Mouse (Mus musculus) hindbrain, embryonic 13.5 days (tissue): ENCODE results near the gene Wipi1. TPM values are rescaled to one million over a fixed set of nuclear protein-coding genes. Genes with fewer than 3 reads are reported as not detected.

Experiments
- ATAC-seq: fragments of 200-750 bp; cut with Nextera tagmentation; 2 replicates; pipeline ENCODE4 v1.8.0; 2017; ENCODE audit warnings: moderate TSS enrichment; ENCODE audit not compliant: low FRiP score
- H3K27ac ChIP-seq: fragments of 300-500 bp; sonication (generic); 2 replicates; pipeline ENCODE4 v1.5.1; 2015; ENCODE audit warnings: inconsistent platforms, mild to moderate bottlenecking, moderate library complexity
- H3K27me3 ChIP-seq: fragments of 300-500 bp; sonication (generic); 2 replicates; pipeline ENCODE4 v1.6.1; 2015; ENCODE audit warnings: mild to moderate bottlenecking, inconsistent platforms
- H3K36me3 ChIP-seq: fragments of 300-500 bp; sonication (generic); 2 replicates; pipeline ENCODE4 v1.6.1; 2015; ENCODE audit warnings: mild to moderate bottlenecking, inconsistent platforms
- H3K4me1 ChIP-seq: fragments of 300-500 bp; sonication (generic); replicated peaks from 2 replicates; pipeline ENCODE4 v1.6.1; 2015; ENCODE audit warnings: inconsistent platforms
- H3K4me2 ChIP-seq: fragments of 300-500 bp; sonication (generic); 2 replicates; pipeline ENCODE4 v1.6.1; 2015; ENCODE audit warnings: inconsistent platforms, mild to moderate bottlenecking, moderate library complexity
- H3K4me3 ChIP-seq: fragments of 300-500 bp; sonication (generic); 2 replicates; pipeline ENCODE4 v1.5.1; 2015; ENCODE audit warnings: mild to moderate bottlenecking, inconsistent platforms
- H3K9ac ChIP-seq: fragments of 300-500 bp; sonication (generic); 2 replicates; pipeline ENCODE4 v1.6.1; 2015; ENCODE audit warnings: mild to moderate bottlenecking, inconsistent platforms
- H3K9me3 ChIP-seq: fragments of 300-500 bp; sonication (generic); 2 replicates; pipeline ENCODE4 v1.6.1; 2016; ENCODE audit warnings: inconsistent platforms
- WGBS: fragments of 180-500 bp; shearing (Covaris S2); methylation state at CpG from one replicate; pipeline ENCODE4 v1.1.7; 2015; 5-methylcytosine and 5-hydroxymethylcytosine counted together
- polyA plus RNA-seq: library from polyadenylated mRNA; unstranded; fragments of >200 nt; fragmentation: Nextera tagmentation; extraction: Ambion mirVana; gene quantifications from 2 replicates; pipeline ENCODE4 v1.2.1, GENCODE M21; 2015

The Wipi1 gene
- polyA plus RNA-seq, 1 experiment from 2014 or later, result 17.8 TPM

DNA sequence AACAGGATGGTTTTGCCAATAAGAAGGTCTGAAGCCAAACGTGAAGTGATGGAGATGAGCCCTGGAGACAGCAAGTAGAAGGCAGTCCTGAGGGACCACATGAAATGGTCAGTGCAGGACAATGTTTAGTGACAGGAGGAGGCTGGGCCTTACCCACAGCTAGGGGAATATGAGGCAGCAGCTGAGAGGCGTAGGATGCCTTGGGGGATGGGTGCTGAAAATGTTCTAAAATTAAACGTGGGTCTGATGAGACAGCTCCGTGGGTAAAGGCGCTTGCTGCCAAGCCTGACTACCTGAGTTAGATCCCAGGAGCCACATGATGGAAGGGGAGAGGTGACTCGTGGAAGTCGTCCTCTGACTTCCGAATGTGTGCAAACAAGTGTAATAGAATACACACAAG, 21.8 kb downstream of the Wipi1 start:
- Histone ChIP-seq H3K4me1 (0 out of 2 replicates have a peak, but pooled peaks cover 3% of the 10 kb centered on the region), H3K27ac (no peak overlapping the region), H3K27me3 (no peaks in the 10 kb centered on the region), H3K9ac (no peak overlapping the region), H3K4me3 (no peak overlapping the region), H3K9me3 (no peaks in the 10 kb centered on the region), H3K4me2 (no peak overlapping the region), H3K36me3 (no peaks in the 10 kb centered on the region)
- ATAC-seq, result no peak
- WGBS, result 86% methylated on average over 8 of the region's 8 CpGs

DNA sequence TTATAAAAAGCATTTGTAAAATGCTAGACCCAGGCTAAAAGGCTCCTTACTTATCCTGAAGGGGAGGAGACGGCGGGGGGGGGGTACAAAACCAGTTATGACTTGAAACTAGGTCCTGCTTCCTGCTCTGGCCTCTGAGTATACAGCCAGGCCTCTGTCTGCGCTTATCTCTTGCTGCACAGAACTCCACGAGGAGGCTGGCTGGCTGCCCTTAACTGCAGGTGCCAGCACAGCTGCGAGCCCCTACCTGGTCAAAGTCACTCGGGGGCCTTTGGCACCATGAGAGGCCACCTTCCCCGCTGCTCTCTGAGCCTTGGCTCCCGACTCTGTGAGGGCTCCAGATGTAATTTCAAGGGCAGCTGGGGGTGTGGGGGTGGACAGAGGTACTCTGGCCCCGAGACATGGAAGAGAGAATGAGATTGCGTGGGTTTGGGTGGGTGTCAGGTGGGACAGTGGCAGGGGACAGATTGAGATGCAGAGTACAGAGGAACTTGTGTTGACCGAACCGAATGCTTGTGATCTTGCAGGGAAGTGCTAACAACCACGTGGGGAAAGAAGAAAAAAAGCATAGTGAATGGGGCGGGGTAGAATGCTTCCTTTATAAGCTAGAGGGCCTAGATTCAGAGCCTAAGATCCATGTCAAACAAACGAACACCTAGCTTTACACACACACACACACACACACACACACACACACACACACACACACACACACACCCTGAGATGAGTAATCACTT, 24.0 kb downstream of the Wipi1 start:
- WGBS, result 81% methylated on average over 15 of the region's 15 CpGs

GRCm38 (mm10) chr11:109587019-109587418, 24.7 kb downstream of the Wipi1 start:
- Histone ChIP-seq H3K27me3 (no peaks in the 10 kb centered on the region), H3K4me2 (no peak overlapping the region), H3K4me3 (no peak overlapping the region), H3K27ac (no peak overlapping the region), H3K36me3 (no peaks in the 10 kb centered on the region), H3K9ac (no peak overlapping the region), H3K4me1 (peaks cover 10% of the 10 kb centered on the region; the same call in 1 of the 2 replicates), H3K9me3 (no peaks in the 10 kb centered on the region)
- no peak for ATAC-seq
- 68% methylated on average over 13 of the region's 13 CpGs for WGBS

More for the DNA sequence above, 24.0 kb downstream of the Wipi1 start:
- Histone ChIP-seq H3K4me3 (no peak overlapping the region), H3K36me3 (no peaks in the 10 kb centered on the region), H3K4me1 (peaks cover 8% of the 10 kb centered on the region; the same call in 1 of the 2 replicates), H3K27ac (no peak overlapping the region), H3K4me2 (no peak overlapping the region), H3K9me3 (no peaks in the 10 kb centered on the region), H3K9ac (no peak overlapping the region), H3K27me3 (no peaks in the 10 kb centered on the region)
- ATAC-seq, result no peak

DNA sequence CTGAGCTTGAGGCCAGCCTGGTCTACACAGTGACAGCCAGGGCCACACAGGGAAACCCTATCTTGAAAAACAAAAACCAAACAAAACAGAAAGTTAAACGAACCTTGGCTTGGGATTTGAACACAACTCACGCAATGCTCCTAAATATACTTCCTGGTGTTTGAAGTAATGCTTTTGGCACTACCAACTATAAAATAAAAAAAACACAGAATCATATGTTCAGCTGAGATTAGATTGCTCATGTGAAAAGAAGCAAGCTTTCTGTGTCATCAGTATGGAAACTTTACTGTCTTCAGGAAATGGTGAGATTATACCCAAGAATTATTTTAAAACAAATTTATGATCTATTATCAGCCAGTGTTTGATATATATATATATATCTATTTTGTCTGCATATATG, 25.3 kb downstream of the Wipi1 start:
- 86% methylated on average over 2 of the region's 2 CpGs for WGBS
- no peak overlapping the region for H3K4me3 ChIP-seq
- H3K36me3 ChIP-seq, result no peaks in the 10 kb centered on the region
- H3K4me1 ChIP-seq, result peaks cover 10% of the 10 kb centered on the region; the same call in 1 of the 2 replicates
- H3K27ac ChIP-seq, result no peak overlapping the region
- no peak overlapping the region for H3K9ac ChIP-seq
- ATAC-seq, result no peak
- no peaks in the 10 kb centered on the region for H3K27me3 ChIP-seq
- H3K4me2 ChIP-seq, result no peak overlapping the region
- H3K9me3 ChIP-seq, result no peaks in the 10 kb centered on the region

- Histone ChIP-seq H3K4me2 (no peak overlapping the region), H3K4me1 (peaks cover 12% of the 10 kb centered on the region; the same call in 1 of the 2 replicates), H3K27me3 (no peaks in the 10 kb centered on the region), H3K36me3 (no peaks in the 10 kb centered on the region), H3K4me3 (no peak overlapping the region), H3K9me3 (no peaks in the 10 kb centered on the region), H3K27ac (no peak overlapping the region), H3K9ac (no peak overlapping the region)
- ATAC-seq, result peak; percentile 71; the same call in 1 of the 2 replicates
- WGBS, result 48% methylated on average over 11 of the region's 11 CpGs
These were observed 26.7 kb downstream of the Wipi1 start for GRCm38 (mm10) chr11:109584843-109585713.

DNA sequence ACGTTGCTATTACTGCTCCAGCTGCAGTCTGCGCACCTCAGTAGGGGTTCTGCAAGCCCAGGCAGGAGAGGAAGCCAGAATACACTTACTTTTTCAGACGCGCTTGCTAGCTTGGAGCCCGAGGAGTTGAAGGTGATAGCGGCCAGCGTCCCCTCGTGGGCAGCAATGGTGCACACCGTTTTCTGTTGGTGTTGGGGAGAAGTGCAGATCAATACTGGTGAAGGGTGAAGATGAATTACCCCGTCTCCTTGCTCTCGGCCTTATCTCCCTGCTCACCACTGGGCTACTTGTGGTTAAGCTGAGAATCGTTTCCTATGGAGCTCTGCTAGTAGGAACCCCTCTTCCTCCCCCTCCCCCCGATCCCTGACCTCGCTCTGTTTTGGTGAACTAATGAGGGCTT, 27.8 kb downstream of the Wipi1 start:
- Histone ChIP-seq H3K9ac (no peak overlapping the region), H3K27ac (no peak overlapping the region), H3K36me3 (no peaks in the 10 kb centered on the region), H3K4me3 (no peak overlapping the region), H3K4me1 (peaks cover 12% of the 10 kb centered on the region; the same call in 1 of the 2 replicates), H3K4me2 (no peak overlapping the region), H3K27me3 (no peaks in the 10 kb centered on the region), H3K9me3 (no peaks in the 10 kb centered on the region)
- 74% methylated on average over 14 of the region's 14 CpGs for WGBS
- no peak for ATAC-seq

GRCm38 (mm10) chr11:109579999-109580398, 31.8 kb downstream of the Wipi1 start:
- H3K9me3 ChIP-seq, result no peaks in the 10 kb centered on the region
- H3K4me1 ChIP-seq, result peaks cover 9% of the 10 kb centered on the region; the same call in 1 of the 2 replicates
- H3K4me2 ChIP-seq, result no peak overlapping the region
- H3K27me3 ChIP-seq, result no peaks in the 10 kb centered on the region
- no peak overlapping the region for H3K4me3 ChIP-seq
- ATAC-seq, result no peak
- 79% methylated on average over 9 of the region's 9 CpGs for WGBS
- H3K27ac ChIP-seq, result no peak overlapping the region
- H3K36me3 ChIP-seq, result no peaks in the 10 kb centered on the region
- no peak overlapping the region for H3K9ac ChIP-seq

GRCm38 (mm10) chr11:109578536-109578935, 33.2 kb downstream of the Wipi1 start:
- no peak overlapping the region for H3K4me2 ChIP-seq
- no peaks in the 10 kb centered on the region for H3K9me3 ChIP-seq
- no peaks in the 10 kb centered on the region for H3K27me3 ChIP-seq
- H3K9ac ChIP-seq, result no peak overlapping the region
- ATAC-seq, result no peak
- H3K4me3 ChIP-seq, result no peak overlapping the region
- no peak overlapping the region for H3K27ac ChIP-seq
- no peaks in the 10 kb centered on the region for H3K36me3 ChIP-seq
- H3K4me1 ChIP-seq, result peaks cover 4% of the 10 kb centered on the region; the same call in 1 of the 2 replicates
- WGBS, result 79% methylated on average over 3 of the region's 3 CpGs

GRCm38 (mm10) chr11:109575832-109576231, 35.9 kb downstream of the Wipi1 start:
- Histone ChIP-seq H3K36me3 (no peaks in the 10 kb centered on the region), H3K27ac (no peak overlapping the region), H3K9me3 (no peaks in the 10 kb centered on the region), H3K4me3 (no peak overlapping the region), H3K9ac (no peak overlapping the region), H3K4me1 (0 out of 2 replicates have a peak, but pooled peaks cover 2% of the 10 kb centered on the region), H3K27me3 (no peaks in the 10 kb centered on the region), H3K4me2 (no peak overlapping the region)
- WGBS, result 94% methylated on average over 6 of the region's 6 CpGs
- no peak for ATAC-seq

DNA sequence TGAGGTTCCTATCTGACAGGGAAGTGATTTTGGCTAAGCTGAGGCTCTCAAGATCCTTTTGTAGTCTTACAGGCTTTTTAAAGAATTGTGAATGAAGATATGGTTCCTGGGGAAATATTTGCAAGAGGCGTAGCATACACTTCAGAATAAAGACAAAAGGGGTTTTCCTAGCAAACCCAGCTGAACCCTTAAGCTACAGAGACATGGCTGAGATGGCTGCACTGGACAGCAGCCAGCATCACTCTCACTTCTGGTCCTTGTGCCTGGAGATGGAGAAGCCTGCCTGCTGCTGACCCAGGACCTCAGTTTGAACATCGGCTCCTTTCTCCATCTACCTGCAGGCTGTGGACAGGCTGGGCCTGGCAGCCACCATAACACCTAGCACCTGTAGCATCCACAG, 37.2 kb downstream of the Wipi1 start:
- Histone ChIP-seq H3K36me3 (no peaks in the 10 kb centered on the region), H3K4me1 (no peaks in the 10 kb centered on the region), H3K27me3 (no peaks in the 10 kb centered on the region), H3K9ac (no peak overlapping the region), H3K4me3 (no peak overlapping the region), H3K9me3 (no peaks in the 10 kb centered on the region), H3K27ac (no peak overlapping the region), H3K4me2 (no peak overlapping the region)
- ATAC-seq, result no peak
- 96% methylated on average over 2 of the region's 2 CpGs for WGBS

DNA sequence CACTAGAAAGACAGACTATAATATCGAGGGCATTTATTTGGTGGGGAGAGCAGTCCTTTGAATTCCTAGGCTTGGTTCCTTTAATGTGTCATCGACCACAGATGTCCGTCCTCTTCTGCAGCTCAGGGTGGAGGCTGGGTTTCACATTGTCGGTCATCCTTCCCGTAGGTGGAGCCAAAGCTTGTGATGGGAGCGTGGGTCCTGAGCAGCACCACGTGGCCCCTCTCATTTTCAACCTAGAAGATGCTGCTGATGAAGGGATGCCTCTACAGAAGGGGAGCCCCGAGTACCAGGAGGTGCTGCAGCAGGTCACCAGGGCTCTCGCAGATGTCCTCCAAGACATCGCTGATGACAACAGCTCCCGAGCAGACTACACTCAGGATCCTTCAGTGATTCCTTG, 39.7 kb downstream of the Wipi1 start:
- no peaks in the 10 kb centered on the region for H3K9me3 ChIP-seq
- H3K27ac ChIP-seq, result no peak overlapping the region
- H3K4me3 ChIP-seq, result no peak overlapping the region
- H3K9ac ChIP-seq, result no peak overlapping the region
- no peaks in the 10 kb centered on the region for H3K4me1 ChIP-seq
- WGBS, result 86% methylated on average over 11 of the region's 11 CpGs
- ATAC-seq, result no peak
- no peaks in the 10 kb centered on the region for H3K27me3 ChIP-seq
- H3K36me3 ChIP-seq, result no peaks in the 10 kb centered on the region
- no peak overlapping the region for H3K4me2 ChIP-seq

GRCm38 (mm10) chr11:109569809-109570208, 42.0 kb downstream of the Wipi1 start:
- Histone ChIP-seq H3K27ac (no peak overlapping the region), H3K4me1 (no peaks in the 10 kb centered on the region), H3K9me3 (no peaks in the 10 kb centered on the region), H3K27me3 (no peaks in the 10 kb centered on the region), H3K36me3 (no peaks in the 10 kb centered on the region), H3K4me2 (no peak overlapping the region), H3K4me3 (no peak overlapping the region), H3K9ac (no peak overlapping the region)
- WGBS, result 83% methylated on average over 7 of the region's 7 CpGs
- ATAC-seq, result no peak
